Mouse (Mus musculus) embryonic fibroblast, embryonic 13.5 days (primary cell): ENCODE results near the gene Cmtm5. TPM values are rescaled to one million over a fixed set of nuclear protein-coding genes. Genes with fewer than 3 reads are reported as not detected.
"Not testable (repeated sequence)": the region's sequence is repeated elsewhere in the genome, so short reads cannot be mapped to it uniquely, and the experiment has no call there.

Experiments used
- H3K27ac ChIP-seq: 2 replicates; pipeline ENCODE4 v1.5.1; 2012; ENCODE audit warnings: low read length, control low read depth, inconsistent platforms; ENCODE audit not compliant: insufficient read depth
- H3K4me1 ChIP-seq: 2 replicates; pipeline ENCODE4 v1.6.1; 2011; ENCODE audit warnings: low read length; ENCODE audit not compliant: control insufficient read depth, insufficient read depth
- H3K4me3 ChIP-seq: 2 replicates; pipeline ENCODE4 v1.5.1; 2011; ENCODE audit warnings: mild to moderate bottlenecking, control low read depth, low read length; ENCODE audit not compliant: insufficient read depth
- CTCF ChIP-seq: IDR thresholded peaks from 2 replicates; pipeline ENCODE4 v1.5.1; 2011; ENCODE audit warnings: mild to moderate bottlenecking, control low read depth, low read length, moderate library complexity, borderline replicate concordance; ENCODE audit not compliant: insufficient read depth
- POLR2A ChIP-seq: IDR thresholded peaks from 2 replicates; pipeline ENCODE4 v1.6.1; 2011; ENCODE audit warnings: low read depth, mild to moderate bottlenecking, control low read depth, low read length, moderate library complexity
- polyA plus RNA-seq: library from polyadenylated mRNA; stranded (reverse); fragments of >200 nt; gene quantifications from 2 replicates; pipeline ENCODE4 v1.2.4, GENCODE M21; 2011; ENCODE audit warnings: low read depth; ENCODE audit not compliant: missing spikeins, insufficient read length

Cmtm5 gene
- polyA plus RNA-seq, 1 experiment: not detected

GRCm38 (mm10) chr14:54965631-54966030 lies 29.6 kb downstream of the Cmtm5 start:
- TF ChIP-seq CTCF: no peak
- no peak for TF ChIP-seq POLR2A
- no peaks in the 10 kb centered on the region for H3K4me1 ChIP-seq
- no peak overlapping the region for H3K4me3 ChIP-seq
- H3K27ac ChIP-seq: no peak overlapping the region

GRCm38 (mm10) chr14:54966320-54966977 lies 30.4 kb downstream of the Cmtm5 start, which contains the start of gene Myh6:
Gene Myh6 (minus strand): TSS chr14:54966927.
- TF ChIP-seq CTCF (no peak), POLR2A (no peak)
- H3K4me3 ChIP-seq: no peak within 1 kb of the TSS
- H3K27ac ChIP-seq: no peak within 1 kb of the TSS

GRCm38 (mm10) chr14:54967874-54968273 lies 31.8 kb downstream of the Cmtm5 start:
- no peaks in the 10 kb centered on the region for H3K4me1 ChIP-seq
- TF ChIP-seq CTCF (no peak), POLR2A (no peak)
- H3K27ac ChIP-seq: no peak overlapping the region
- no peak overlapping the region for H3K4me3 ChIP-seq

More at GRCm38 (mm10) chr14:54966320-54966977, 30.4 kb downstream of the Cmtm5 start, which contains the start of gene Myh6:
- no peaks in the 10 kb centered on the region for H3K4me1 ChIP-seq

DNA sequence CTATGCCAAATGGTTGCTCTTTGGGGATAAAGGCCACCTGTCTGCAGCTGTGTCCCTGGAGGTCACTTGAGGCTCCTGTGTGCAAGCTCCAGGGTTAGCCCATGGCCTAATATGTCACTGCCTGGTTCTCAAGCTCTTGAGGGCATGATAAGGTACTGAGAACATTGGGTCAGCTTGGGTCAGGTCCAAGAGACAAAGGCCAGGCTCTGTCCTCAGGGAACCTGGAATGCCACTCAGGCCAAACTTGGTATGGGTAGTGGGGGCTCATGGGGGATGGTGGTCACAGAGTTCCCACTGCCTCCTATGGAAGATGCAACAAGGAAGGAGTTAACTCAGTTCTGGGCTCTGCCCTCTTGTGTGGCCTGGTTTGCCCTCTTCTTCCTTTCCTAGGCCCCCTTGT lies 32.3 kb downstream of the Cmtm5 start:
- no peak overlapping the region for H3K27ac ChIP-seq
- no peaks in the 10 kb centered on the region for H3K4me1 ChIP-seq
- H3K4me3 ChIP-seq: no peak overlapping the region
- TF ChIP-seq POLR2A (no peak), CTCF (no peak)

DNA sequence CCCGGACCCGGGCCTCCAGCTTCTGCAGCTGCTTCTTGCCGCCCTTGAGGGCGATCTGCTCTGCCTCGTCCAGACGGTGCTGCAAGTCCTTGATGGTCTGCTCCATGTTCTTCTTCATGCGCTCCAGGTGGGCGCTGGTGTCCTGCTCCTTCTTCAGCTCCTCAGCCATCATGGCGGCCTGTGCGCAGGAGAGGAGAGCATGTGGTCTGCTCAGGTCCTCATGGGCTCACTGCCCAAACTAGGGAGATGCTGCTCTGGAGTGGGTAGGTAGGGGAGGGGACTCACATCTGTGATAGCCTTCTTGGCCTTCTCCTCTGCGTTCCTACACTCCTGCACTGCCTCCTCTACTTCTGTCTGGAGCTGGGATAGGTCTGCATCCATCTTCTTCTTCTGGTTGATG lies 36.7 kb downstream of the Cmtm5 start:
- not testable (repeated sequence) for H3K4me1 ChIP-seq, H3K4me3 ChIP-seq, H3K27ac ChIP-seq

DNA sequence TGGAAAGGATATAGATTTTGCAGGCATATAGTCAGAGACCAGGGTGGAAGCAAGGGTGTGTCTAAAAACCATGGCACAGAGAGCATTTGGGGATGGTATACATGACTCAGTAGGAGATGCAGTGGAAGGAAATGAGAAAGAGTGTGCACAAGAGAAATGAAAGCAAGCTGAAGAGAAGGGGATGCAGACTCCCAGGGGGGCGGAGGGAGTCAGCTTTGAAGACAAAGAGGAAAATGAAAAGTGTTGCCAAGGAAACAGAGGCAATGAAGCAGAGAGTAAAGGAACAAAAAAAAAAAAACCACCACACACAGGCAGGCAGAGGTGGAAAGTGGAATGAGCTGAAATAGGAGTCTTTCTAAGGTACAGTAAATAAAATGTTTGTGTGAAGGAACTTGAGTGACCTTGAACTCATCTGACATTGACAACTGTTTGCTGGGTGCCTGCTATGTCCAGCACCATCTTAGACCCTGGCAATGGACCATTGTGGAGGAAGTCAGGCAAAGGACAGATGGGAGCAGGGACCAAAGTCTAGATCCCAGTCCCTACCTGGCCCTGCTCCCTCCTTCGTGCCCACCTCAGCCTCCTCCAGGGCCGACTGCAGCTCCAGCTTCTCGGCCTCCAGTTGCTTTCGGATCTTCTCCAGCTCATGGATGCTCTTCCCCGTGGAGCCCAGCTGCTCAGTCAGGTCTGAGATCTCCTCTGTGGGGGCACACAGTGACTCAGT lies 38.2 kb downstream of the Cmtm5 start:
- no peak overlapping the region for H3K27ac ChIP-seq
- TF ChIP-seq CTCF: no peak
- no peak for TF ChIP-seq POLR2A
- H3K4me1 ChIP-seq: no peaks in the 10 kb centered on the region
- no peak overlapping the region for H3K4me3 ChIP-seq

- TF ChIP-seq POLR2A: no peak
- TF ChIP-seq CTCF: no peak
- Histone ChIP-seq H3K27ac (no peak within 1 kb of the TSS), H3K4me3 (no peak within 1 kb of the TSS), H3K4me1 (no peaks in the 10 kb centered on the region)
Observed at GRCm38 (mm10) chr14:54976633-54977032, 40.6 kb downstream of the Cmtm5 start, which contains the start of gene Gm17428. Gene Gm17428 (plus strand): TSS chr14:54976933.

- no peak for TF ChIP-seq CTCF
- TF ChIP-seq POLR2A: no peak
- no peaks in the 10 kb centered on the region for H3K4me1 ChIP-seq
- no peak overlapping the region for H3K27ac ChIP-seq
- H3K4me3 ChIP-seq: no peak overlapping the region
Observed at GRCm38 (mm10) chr14:54978664-54979063, 42.6 kb downstream of the Cmtm5 start.

GRCm38 (mm10) chr14:54981934-54982333 lies 45.9 kb downstream of the Cmtm5 start:
- TF ChIP-seq POLR2A: no peak
- no peak for TF ChIP-seq CTCF
- Histone ChIP-seq H3K27ac (no peak overlapping the region), H3K4me3 (no peak overlapping the region), H3K4me1 (no peaks in the 10 kb centered on the region)

DNA sequence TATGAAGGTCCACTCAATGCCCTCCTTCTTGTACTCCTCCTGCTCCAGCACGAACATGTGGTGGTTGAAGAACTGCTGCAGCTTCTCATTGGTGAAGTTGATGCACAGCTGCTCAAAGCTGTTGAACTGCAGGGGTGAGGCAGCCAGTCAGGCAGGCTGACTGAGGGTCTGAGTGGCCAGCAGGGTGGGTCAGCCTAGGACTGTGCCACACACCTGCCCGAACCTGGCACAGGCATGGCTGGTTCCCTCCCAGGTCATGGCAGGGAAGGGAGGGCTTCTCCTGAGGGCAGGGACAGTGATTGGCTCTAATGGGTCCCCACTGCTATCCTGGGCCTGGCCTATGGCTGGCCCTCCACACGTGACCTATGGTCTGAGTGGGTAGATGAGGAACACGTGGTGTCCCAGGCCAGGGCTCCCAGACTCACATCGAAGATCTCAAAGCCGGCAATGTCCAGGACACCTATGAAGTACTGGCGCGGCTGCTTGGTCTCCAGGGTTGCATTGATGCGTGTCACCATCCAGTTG lies 52.4 kb downstream of the Cmtm5 start:
- H3K27ac ChIP-seq, H3K4me3 ChIP-seq: not testable (repeated sequence)

More for the DNA sequence above, 52.4 kb downstream of the Cmtm5 start:
- not testable (repeated sequence) for H3K4me1 ChIP-seq

Other genes with a start within 250 kb of the Cmtm5 start
- 184 and 243 TPM in 2 replicates for gene Acin1, start 249.3 kb upstream of the Cmtm5 start, polyA plus RNA-seq
- not detected in 2 replicates for gene Gm29776, start 237.4 kb upstream of the Cmtm5 start, polyA plus RNA-seq
- gene Cebpe, start 224.1 kb upstream of the Cmtm5 start, polyA plus RNA-seq: not detected in 2 replicates
- gene Slc7a8, start 154.3 kb upstream of the Cmtm5 start, polyA plus RNA-seq: 0.47 and 2.0 TPM in 2 replicates
- gene Rnf212b, start 122.1 kb upstream of the Cmtm5 start, polyA plus RNA-seq: not detected in 2 replicates
- 5.4 and 6.9 TPM in 2 replicates for gene Homez, start 65.3 kb upstream of the Cmtm5 start, polyA plus RNA-seq
- 8.4 and 10.9 TPM in 2 replicates for gene Ppp1r3e, start 58.7 kb upstream of the Cmtm5 start, polyA plus RNA-seq
- gene Bcl2l2, start 52.9 kb upstream of the Cmtm5 start, polyA plus RNA-seq: 48.3 and 53.1 TPM in 2 replicates
- gene Gm20521, start 52.8 kb upstream of the Cmtm5 start, polyA plus RNA-seq: not detected in 2 replicates
- gene Pabpn1, start 43.8 kb upstream of the Cmtm5 start, polyA plus RNA-seq: 168 and 172 TPM in 2 replicates
- 17.7 and 20.9 TPM in 2 replicates for gene Slc22a17, start 23.1 kb upstream of the Cmtm5 start, polyA plus RNA-seq
- 17.5 and 26.9 TPM in 2 replicates for gene Efs, start 10.1 kb upstream of the Cmtm5 start, polyA plus RNA-seq
- not detected in 2 replicates for gene Il25, start 3.6 kb upstream of the Cmtm5 start, polyA plus RNA-seq
- gene Myh6, start 30.7 kb downstream of the Cmtm5 start, polyA plus RNA-seq: 1.0 TPM in 1 of 2 replicates, not detected in the other
- gene Gm17428, start 40.7 kb downstream of the Cmtm5 start, polyA plus RNA-seq: not detected in 2 replicates
- not detected in 2 replicates for gene Myh7, start 58.4 kb downstream of the Cmtm5 start, polyA plus RNA-seq
- 32.8 and 37.7 TPM in 2 replicates for gene Ngdn, start 79.2 kb downstream of the Cmtm5 start, polyA plus RNA-seq
- 1.9 and 3.5 TPM in 2 replicates for gene Zfhx2, start 156.1 kb downstream of the Cmtm5 start, polyA plus RNA-seq
- 13.1 and 17.1 TPM in 2 replicates for gene Thtpa, start 158.5 kb downstream of the Cmtm5 start, polyA plus RNA-seq
- 6.7 and 10.0 TPM in 2 replicates for gene Ap1g2, start 170.3 kb downstream of the Cmtm5 start, polyA plus RNA-seq
- gene Jph4, start 180.7 kb downstream of the Cmtm5 start, polyA plus RNA-seq: 0.73 and 1.6 TPM in 2 replicates